Mouse (Mus musculus) lung, postnatal 25 days (tissue): ENCODE measurements around the gene Fam189a1.

Experiments
- DNase-seq: peaks from one replicate; pipeline ENCODE4 v3.0.0; 2022; ENCODE audit warnings: low spot score

The Fam189a1 gene

DNA sequence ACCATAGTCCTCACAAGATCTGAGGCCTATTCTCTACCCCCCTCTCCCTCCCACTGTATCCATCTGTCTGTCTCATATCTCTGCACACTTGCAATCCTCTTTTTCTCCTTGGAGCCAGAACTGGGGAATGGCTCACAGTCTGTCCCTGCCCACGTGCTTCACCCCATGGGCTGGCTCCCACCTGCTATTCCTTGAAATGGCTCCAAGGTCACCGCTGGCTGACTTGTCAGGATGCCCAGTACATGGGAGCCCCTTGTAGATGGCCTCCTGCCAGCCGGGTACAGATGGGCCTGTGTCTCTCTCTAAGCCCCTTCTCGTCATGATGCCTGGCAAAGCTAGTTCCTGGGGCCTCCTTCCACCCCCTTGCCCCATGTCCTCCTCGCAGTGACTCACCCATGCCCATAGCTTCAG lies 428.2 kb downstream of the Fam189a1 start:
- no peak for DNase-seq

DNA sequence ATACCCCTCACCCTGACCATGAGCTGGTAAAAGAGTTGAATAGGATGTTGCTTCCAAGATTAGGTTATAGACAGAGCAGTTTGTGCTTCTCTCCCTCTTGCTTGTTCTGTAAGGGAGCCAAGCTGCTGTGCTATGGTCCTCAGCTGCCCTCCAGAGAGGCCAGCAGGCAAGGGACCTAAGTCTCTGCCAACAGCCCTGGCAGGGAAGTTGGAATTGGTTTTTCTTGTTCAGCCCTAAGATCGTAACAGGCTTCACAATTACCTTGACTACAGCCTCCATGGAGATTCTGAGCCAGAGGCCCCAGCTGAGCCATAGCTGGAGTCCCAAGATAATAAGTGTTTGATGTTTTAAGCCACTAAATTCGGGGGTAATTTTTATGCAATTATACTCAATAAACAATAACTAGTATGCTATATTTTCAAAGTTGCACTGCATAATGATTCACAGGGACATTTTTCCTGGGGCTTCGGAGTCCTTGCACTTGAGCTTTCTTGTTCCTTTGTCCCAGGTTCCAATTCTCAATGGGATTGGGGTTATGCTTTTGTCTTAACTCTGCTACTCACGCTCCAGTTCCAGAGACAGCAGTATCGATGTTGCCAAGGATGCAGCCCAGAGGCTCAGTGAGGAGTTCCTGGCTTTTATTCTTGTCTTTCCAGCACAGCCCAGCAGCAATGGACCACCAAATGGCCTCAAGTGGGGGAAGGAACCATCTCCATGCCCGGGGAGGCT lies 430.2 kb downstream of the Fam189a1 start:
- DNase-seq = no peak

DNA sequence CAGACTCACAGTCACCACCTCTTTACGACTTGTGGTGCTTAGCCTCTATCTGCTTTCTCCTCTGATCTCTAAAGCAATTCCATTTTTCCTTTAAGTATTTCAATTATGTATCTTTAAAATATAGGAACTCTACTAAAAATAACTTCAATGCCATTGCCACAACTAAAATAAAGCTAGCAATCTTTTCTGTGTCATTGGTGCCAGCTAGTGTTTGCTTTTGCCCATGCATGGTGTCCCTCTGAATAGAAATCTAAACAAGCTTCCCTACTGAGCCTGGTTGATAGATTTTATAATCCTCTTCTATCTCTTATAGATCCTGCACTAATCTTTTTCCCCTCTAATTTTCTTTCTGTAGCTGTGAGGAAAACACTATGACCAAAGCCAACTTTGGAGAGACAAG lies 432.0 kb downstream of the Fam189a1 start:
- DNase-seq = no peak

DNA sequence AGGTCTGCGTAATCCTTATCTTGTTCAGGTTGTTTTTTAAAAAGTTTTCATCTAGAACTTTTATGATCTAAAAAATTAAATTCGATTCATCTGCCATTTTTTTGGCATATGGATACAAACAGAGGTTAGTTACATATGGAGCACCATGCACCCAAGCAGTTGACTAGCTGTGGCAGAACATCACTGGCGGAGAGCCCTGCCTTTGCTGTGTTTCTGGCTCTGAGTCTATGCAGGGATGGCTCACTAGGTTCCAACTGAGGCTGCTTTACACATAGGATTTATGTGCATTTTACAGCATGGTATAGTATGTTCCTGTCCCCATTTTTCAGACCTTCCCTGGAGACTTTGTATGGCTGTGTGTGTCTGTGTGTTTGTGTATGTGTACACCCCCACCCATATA lies 433.1 kb downstream of the Fam189a1 start:
- DNase-seq = no peak

DNA sequence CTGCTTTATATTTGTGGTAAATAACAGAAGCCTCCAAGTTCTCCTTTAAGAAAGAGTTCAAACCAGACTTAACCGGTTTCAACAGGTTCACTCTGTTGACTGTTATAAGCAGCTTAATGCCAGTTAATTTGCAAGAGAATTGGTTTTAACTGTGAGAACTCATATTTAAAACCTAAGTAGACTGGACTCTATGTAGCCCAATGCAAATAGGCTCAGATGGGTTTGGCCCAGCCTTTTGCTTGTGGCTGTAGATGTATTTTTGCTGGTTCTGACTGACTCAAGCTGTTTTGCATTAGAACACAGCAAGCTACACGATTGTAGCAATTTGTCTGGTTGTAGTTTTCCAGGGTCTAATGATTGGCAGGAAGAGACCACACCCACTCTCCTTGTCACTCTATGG lies 440.1 kb downstream of the Fam189a1 start:
- DNase-seq = no peak

DNA sequence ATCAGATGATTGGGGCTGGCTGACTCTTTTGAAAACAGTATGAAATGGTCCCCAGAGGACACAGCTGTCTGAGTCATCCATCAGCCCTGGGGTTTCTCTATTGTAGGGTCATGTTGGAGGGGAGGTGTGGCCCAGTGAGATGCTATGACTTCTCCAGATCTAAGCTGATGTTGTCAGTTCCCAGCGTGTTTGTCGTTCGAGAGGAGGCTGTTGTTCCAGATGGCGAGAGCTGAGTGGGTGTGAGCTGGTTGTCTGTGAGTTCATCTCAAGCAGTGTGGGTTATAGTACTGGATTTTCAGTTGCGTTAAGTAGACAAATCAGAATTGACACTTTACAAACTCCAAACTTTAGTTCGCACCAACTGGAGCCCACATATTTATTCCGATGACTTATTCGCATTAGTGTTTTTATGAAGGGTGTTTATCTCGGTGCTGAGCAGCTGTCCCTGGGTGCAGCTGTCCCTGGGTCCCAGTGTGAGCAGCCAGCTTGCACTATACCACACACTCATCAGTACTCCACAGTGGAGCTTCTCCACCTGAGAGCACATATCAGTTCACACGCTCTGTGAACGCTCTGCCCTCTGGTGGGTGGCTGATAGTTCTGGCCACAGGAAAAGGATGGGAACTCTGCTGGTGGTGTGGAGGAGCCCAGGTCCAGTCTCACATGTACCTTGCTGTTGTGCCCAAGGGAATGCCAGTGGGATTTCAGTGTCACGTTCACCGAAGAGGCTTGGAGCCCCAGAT lies 446.7 kb downstream of the Fam189a1 start:
- DNase-seq = no peak

DNA sequence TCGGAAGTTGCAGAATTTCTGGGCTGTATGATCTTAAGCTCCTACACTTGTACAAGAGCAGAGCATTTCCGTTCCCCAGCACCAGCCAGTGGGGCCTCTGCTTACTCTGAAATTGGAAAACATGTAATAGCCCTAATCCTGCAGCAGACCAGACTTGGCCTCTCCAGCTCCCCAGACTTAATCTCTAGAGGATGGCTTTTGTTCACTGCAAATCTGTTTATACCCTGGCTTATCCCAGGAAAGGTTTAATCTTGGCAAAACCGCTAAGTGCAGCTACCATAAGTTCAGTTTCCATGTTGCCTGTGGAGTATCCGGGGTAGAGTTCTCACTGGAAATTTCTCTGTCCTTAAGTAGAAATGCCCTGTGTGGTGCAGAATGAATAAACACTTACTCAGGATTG lies 448.2 kb downstream of the Fam189a1 start:
- no peak for DNase-seq
